Mouse (Mus musculus) layer of hippocampus, postnatal 14 days (tissue): Measurements from ENCODE around the gene Ep300. TPM values are rescaled to one million over a fixed set of nuclear protein-coding genes. Genes with fewer than 3 reads are reported as not detected.
"Not testable (repeated sequence)": the region's sequence is repeated elsewhere in the genome, so short reads cannot be mapped to it uniquely, and the experiment has no call there.

ENCODE experiments used
- DNase-seq, 2 experiments: peaks; one replicate each; pipeline ENCODE4 v3.0.0; 2021 to 2022; ENCODE audit warnings: low spot score in 2 of 2, mixed read lengths in 1 of 2
- total RNA-seq, 2 experiments: library from RNA; stranded (reverse); gene quantifications; 2 replicates each; pipeline ENCODE4 v1.2.3; 2021

Gene Ep300
- total RNA-seq, 2 experiments from 2014 or later, result 58.7 to 62.8 TPM

GRCm38 (mm10) chr15:81587686-81588085, 2.5 kb downstream of the Ep300 start:
- no peak for DNase-seq

GRCm38 (mm10) chr15:81594146-81594696, 9.1 kb downstream of the Ep300 start:
- no peak for DNase-seq

GRCm38 (mm10) chr15:81598742-81599141, 13.6 kb downstream of the Ep300 start:
- not testable (repeated sequence) for DNase-seq

- DNase-seq, result no peak
Observed at GRCm38 (mm10) chr15:81605241-81605640, 20.1 kb downstream of the Ep300 start.

- no peak for DNase-seq
Observed at GRCm38 (mm10) chr15:81606634-81607033, 21.5 kb downstream of the Ep300 start.

- DNase-seq, result no peak
Observed at GRCm38 (mm10) chr15:81649516-81650455, 64.6 kb downstream of the Ep300 start.

GRCm38 (mm10) chr15:81650636-81651035, 65.5 kb downstream of the Ep300 start:
- DNase-seq, result no peak

GRCm38 (mm10) chr15:81661701-81662100, 76.5 kb downstream of the Ep300 start:
- no peak for DNase-seq

- DNase-seq, result no peak
Observed at GRCm38 (mm10) chr15:81663281-81663680, 78.1 kb downstream of the Ep300 start.

- DNase-seq, result peak; percentile 85 to 93
Observed at GRCm38 (mm10) chr15:81663697-81664561, 78.8 kb downstream of the Ep300 start, which contains the start of gene L3mbtl2. Gene L3mbtl2 (plus strand): TSS chr15:81663889.

GRCm38 (mm10) chr15:81666957-81667356, 81.8 kb downstream of the Ep300 start:
- DNase-seq, result no peak

GRCm38 (mm10) chr15:81670231-81670640, 85.1 kb downstream of the Ep300 start:
- DNase-seq, result peak in 1 of 2 experiments; percentile 40

GRCm38 (mm10) chr15:81676637-81677036, 91.5 kb downstream of the Ep300 start:
- no peak for DNase-seq

GRCm38 (mm10) chr15:81680301-81680805, 95.2 kb downstream of the Ep300 start:
- no peak for DNase-seq

GRCm38 (mm10) chr15:81693366-81693966, 108.3 kb downstream of the Ep300 start:
- no peak for DNase-seq

GRCm38 (mm10) chr15:81693967-81694881, 109.1 kb downstream of the Ep300 start:
- DNase-seq, result peak; percentile 66 to 74

GRCm38 (mm10) chr15:81694891-81695290, 109.7 kb downstream of the Ep300 start:
- DNase-seq, result no peak

- peak; percentile 51 to 67 for DNase-seq
Observed at GRCm38 (mm10) chr15:81697175-81697574, 112.0 kb downstream of the Ep300 start, which contains the start of gene Chadl. Gene Chadl (minus strand): TSS chr15:81697287.

GRCm38 (mm10) chr15:81697847-81698246, 112.7 kb downstream of the Ep300 start:
- DNase-seq, result no peak
